ENCODE assay signal across 10 mouse cellular contexts in genomic region chr2:24574616-24575015, GRCm38 (mm10).
A peak's percentile ranks its signal among the peaks of the same experiment; 100 is the strongest.
DNase-seq lines count a peak whose midpoint lies in the region; ATAC-seq and TF ChIP-seq lines count a peak whose summit lies in the region.
"Had no signal": no experiment of that assay in that cellular context is flagged by ENCODE, and none has a peak within 500 bp of the region (broad histone marks: within the 10 kb centered on the region; RNA-seq: fewer than 3 reads in every experiment).

No protein-coding gene starts in this region.

- no peak overlapping the region for H3K9ac ChIP-seq in hindbrain, embryonic 11.5 days (ENCODE audit: low read depth, low read length)
- H3K9ac ChIP-seq in hindbrain, embryonic 16.5 days (ENCODE audit: low read depth, low read length) = no peak overlapping the region
- H3K9ac ChIP-seq in CH12.LX (ENCODE audit: insufficient read depth, low read depth) = no peak overlapping the region
- H3K9ac ChIP-seq: embryonic facial prominence, embryonic 15.5 days; midbrain, embryonic 12.5 days had no signal

- no peak overlapping the region for H3K4me3 ChIP-seq in hindbrain, embryonic 11.5 days (ENCODE audit: low read depth, low read length)
- H3K4me3 ChIP-seq in hindbrain, embryonic 16.5 days (ENCODE audit: low read length) = no peak overlapping the region
- no peak overlapping the region for H3K4me3 ChIP-seq in CH12.LX (replicated peaks in 1 of 3; ENCODE audit: low read depth in 2 of 3, low read length in 2 of 3, poor library complexity in 1 of 3)
- no peak overlapping the region for H3K4me3 ChIP-seq in bone marrow macrophage, adult 2 months (ENCODE audit: insufficient read depth, low read length)
- H3K4me3 ChIP-seq: embryonic facial prominence, embryonic 15.5 days; midbrain, embryonic 12.5 days had no signal

- in situ Hi-C loops in CH12.LX (cut with MboI; ENCODE audit: low pct_ligation_motif_present, low pct_unique_long_range_greater_than_20kb, low sequenced_read_pairs) = no loop called here

- H3K79me2 ChIP-seq in CH12.LX (replicated peaks; ENCODE audit: control insufficient read depth, extremely low read depth, insufficient read depth, poor library complexity, severe bottlenecking) = no peaks in the 10 kb centered on the region

- WGBS in hindbrain, embryonic 11.5 days = 22% methylated on average over 3 of the region's 3 CpGs
- WGBS in hindbrain, embryonic 16.5 days = 27% methylated on average over 3 of the region's 3 CpGs

- no peak overlapping the region for H3K4me2 ChIP-seq in hindbrain, embryonic 11.5 days (replicated peaks; ENCODE audit: low read depth, low read length)
- no peak overlapping the region for H3K4me2 ChIP-seq in hindbrain, embryonic 16.5 days (ENCODE audit: low read length)
- no peak overlapping the region for H3K4me2 ChIP-seq in CH12.LX (ENCODE audit: insufficient read depth, low read depth, poor library complexity, severe bottlenecking)
- H3K4me2 ChIP-seq: embryonic facial prominence, embryonic 15.5 days; midbrain, embryonic 12.5 days had no signal

- TF ChIP-seq CTCF in CH12.LX (conservative IDR thresholded peaks at IDR 0.05 in 1 of 2, IDR thresholded peaks at IDR 0.05 in 1 of 2; ENCODE audit: low read depth in 2 of 2, low read length in 2 of 2) = peak; percentile 85 to 95
- peak; percentile 77 for TF ChIP-seq CTCF in bone marrow macrophage, adult 2 months (IDR thresholded peaks at IDR 0.05; ENCODE audit: low read depth, low read length)

- TF ChIP-seq RAD21 in CH12.LX (IDR thresholded peaks at IDR 0.05; ENCODE audit: low read depth, low read length) = peak; percentile 96

- DNase-seq in hindbrain, embryonic 11.5 days (ENCODE audit: low spot score) = peak; percentile 75
- peak; percentile 62 for DNase-seq in CH12.LX (ENCODE audit: extremely low read depth)
- DNase-seq in frontal cortex, adult 2 months (ENCODE audit: extremely low spot score in 1 of 2, low spot score in 1 of 2) = peak; percentile 33 to 86
- DNase-seq in layer of hippocampus, adult 9-10 months (ENCODE audit: low spot score) = peak; percentile 37
- peak; percentile 35 to 66 for DNase-seq in lung, postnatal 4 days
- DNase-seq in thymus, postnatal 4 days = peak; percentile 80

- no peak for TF ChIP-seq EP300 in CH12.LX (IDR thresholded peaks at IDR 0.05; ENCODE audit: low read length)

- H3K9me3 ChIP-seq in hindbrain, embryonic 11.5 days (ENCODE audit: control insufficient read depth, low read length) = no peaks in the 10 kb centered on the region
- H3K9me3 ChIP-seq in hindbrain, embryonic 16.5 days (ENCODE audit: control insufficient read depth, low read length) = no peaks in the 10 kb centered on the region
- no peaks in the 10 kb centered on the region for H3K9me3 ChIP-seq in CH12.LX (replicated peaks; ENCODE audit: low read length)
- H3K9me3 ChIP-seq: embryonic facial prominence, embryonic 15.5 days; midbrain, embryonic 12.5 days had no signal

- H3K27me3 ChIP-seq in hindbrain, embryonic 11.5 days (ENCODE audit: control insufficient read depth, insufficient read depth, low read length) = no peaks in the 10 kb centered on the region
- no peaks in the 10 kb centered on the region for H3K27me3 ChIP-seq in hindbrain, embryonic 16.5 days (replicated peaks; ENCODE audit: control insufficient read depth, insufficient read depth, low read length)
- no peaks in the 10 kb centered on the region for H3K27me3 ChIP-seq in CH12.LX (replicated peaks)
- H3K27me3 ChIP-seq: embryonic facial prominence, embryonic 15.5 days; midbrain, embryonic 12.5 days had no signal

- H3K4me1 ChIP-seq in hindbrain, embryonic 11.5 days (replicated peaks; ENCODE audit: control insufficient read depth, insufficient read depth, low read length) = no peaks in the 10 kb centered on the region
- no peaks in the 10 kb centered on the region for H3K4me1 ChIP-seq in hindbrain, embryonic 16.5 days (ENCODE audit: control insufficient read depth, insufficient read depth, low read depth, low read length)
- H3K4me1 ChIP-seq in CH12.LX (ENCODE audit: control insufficient read depth in 1 of 2, insufficient read depth in 2 of 2) = peaks cover 2 to 22% of the 10 kb centered on the region in 2 experiments; a peak in 2 of 4 replicates
- peaks cover 20% of the 10 kb centered on the region for H3K4me1 ChIP-seq in bone marrow macrophage, adult 2 months (ENCODE audit: control insufficient read depth, insufficient read depth, low read length)
- H3K4me1 ChIP-seq: embryonic facial prominence, embryonic 15.5 days; midbrain, embryonic 12.5 days had no signal

- TF ChIP-seq POLR2A in CH12.LX (IDR thresholded peaks at IDR 0.05; ENCODE audit: low read depth, low read length) = no peak
- TF ChIP-seq POLR2A in bone marrow macrophage, adult 2 months (IDR thresholded peaks at IDR 0.05; ENCODE audit: borderline replicate concordance, low read depth, low read length) = no peak

- H3K36me3 ChIP-seq in hindbrain, embryonic 11.5 days (ENCODE audit: control insufficient read depth, insufficient read depth, low read length) = no peaks in the 10 kb centered on the region
- H3K36me3 ChIP-seq in hindbrain, embryonic 16.5 days (ENCODE audit: control insufficient read depth, insufficient read depth, low read length) = no peaks in the 10 kb centered on the region
- H3K36me3 ChIP-seq in CH12.LX (replicated peaks in 1 of 2; ENCODE audit: control insufficient read depth in 1 of 2, insufficient read depth in 1 of 2, low read length in 1 of 2) = no peaks in the 10 kb centered on the region
- H3K36me3 ChIP-seq: embryonic facial prominence, embryonic 15.5 days; midbrain, embryonic 12.5 days had no signal

- no peak overlapping the region for H3K27ac ChIP-seq in hindbrain, embryonic 11.5 days (ENCODE audit: low read depth, low read length)
- no peak overlapping the region for H3K27ac ChIP-seq in hindbrain, embryonic 16.5 days (ENCODE audit: low read depth, low read length)
- no peak overlapping the region for H3K27ac ChIP-seq in CH12.LX (ENCODE audit: insufficient read depth, low read depth)
- no peak overlapping the region for H3K27ac ChIP-seq in bone marrow macrophage, adult 2 months (ENCODE audit: insufficient read depth, low read depth, low read length)
- H3K27ac ChIP-seq: embryonic facial prominence, embryonic 15.5 days; midbrain, embryonic 12.5 days had no signal

- dilution Hi-C loops in CH12.LX (cut with MboI; ENCODE audit: extremely low pct_ligation_motif_present, extremely low pct_unique_long_range_greater_than_20kb, low sequenced_read_pairs) = no loop called here

- ATAC-seq in hindbrain, embryonic 11.5 days (ENCODE audit: low FRiP score) = no peak
- ATAC-seq in hindbrain, embryonic 16.5 days = no peak

TF ChIP-seq in CH12.LX, 34 proteins besides CTCF, POLR2A, EP300 and RAD21:
- no peak for TF ChIP-seq HCFC1 (IDR thresholded peaks at IDR 0.05; ENCODE audit: low read depth, low read length)
- TF ChIP-seq TBP (conservative IDR thresholded peaks at IDR 0.05; ENCODE audit: low read depth, low read length) = no peak
- TF ChIP-seq ZMIZ1 (IDR thresholded peaks at IDR 0.05; ENCODE audit: low read depth, low read length) = no peak
- TF ChIP-seq ZC3H11A (IDR thresholded peaks at IDR 0.05; ENCODE audit: low read depth, low read length) = peak; percentile 88
- peak; percentile 97 for TF ChIP-seq SMC3 (IDR thresholded peaks at IDR 0.05; ENCODE audit: low read depth, low read length)
- TF ChIP-seq ELF1 (IDR thresholded peaks at IDR 0.05; ENCODE audit: low read depth, low read length) = no peak
- 0 out of 2 replicates have a peak, but pooled peaks have one; percentile 20 for TF ChIP-seq NELFE (IDR thresholded peaks at IDR 0.05; ENCODE audit: low read depth, low read length)
- no peak for TF ChIP-seq MEF2A (IDR thresholded peaks at IDR 0.05; ENCODE audit: borderline replicate concordance, low read depth, low read length)
- 0 out of 2 replicates have a peak, but pooled peaks have one; percentile 28 for TF ChIP-seq JUND (conservative IDR thresholded peaks at IDR 0.05; ENCODE audit: low read depth, low read length)
TF ChIP-seq in CH12.LX: peak in this region for 4.
